Mouse (Mus musculus) stomach, embryonic 16.5 days (tissue): Measurements from ENCODE around the gene Rhod. TPM values are rescaled to one million over a fixed set of nuclear protein-coding genes. Genes with fewer than 3 reads are reported as not detected.

Experiments used
- ATAC-seq: fragments of 200-750 bp; cut with Nextera tagmentation; 2 replicates; pipeline ENCODE4 v1.8.0; 2017; ENCODE audit warnings: moderate number of reproducible peaks, moderate TSS enrichment; ENCODE audit not compliant: insufficient read depth, low FRiP score
- H3K27ac ChIP-seq: fragments of 300-500 bp; sonication (generic); 2 replicates; pipeline ENCODE4 v1.5.1; 2014; ENCODE audit warnings: low read length
- H3K27me3 ChIP-seq: fragments of 300-500 bp; sonication (generic); 2 replicates; pipeline ENCODE4 v1.6.1; 2014; ENCODE audit warnings: low read length, control low read depth, mixed read lengths; ENCODE audit not compliant: control insufficient read depth, insufficient read depth
- H3K36me3 ChIP-seq: fragments of 300-500 bp; sonication (generic); 2 replicates; pipeline ENCODE4 v1.6.1; 2014; ENCODE audit warnings: low read length; ENCODE audit not compliant: control insufficient read depth, insufficient read depth
- H3K4me1 ChIP-seq: fragments of 300-500 bp; sonication (generic); 2 replicates; pipeline ENCODE4 v1.6.1; 2014; ENCODE audit warnings: low read length, control low read depth, mixed read lengths; ENCODE audit not compliant: control insufficient read depth, insufficient read depth
- H3K4me2 ChIP-seq: fragments of 300-500 bp; sonication (generic); 2 replicates; pipeline ENCODE4 v1.6.1; 2014; ENCODE audit warnings: low read depth, low read length, mixed read lengths
- H3K4me3 ChIP-seq: fragments of 300-500 bp; sonication (generic); replicated peaks from 2 replicates; pipeline ENCODE4 v1.5.1; 2014; ENCODE audit warnings: mild to moderate bottlenecking, low read length
- H3K9ac ChIP-seq: fragments of 300-500 bp; sonication (generic); 2 replicates; pipeline ENCODE4 v1.6.1; 2014; ENCODE audit warnings: low read length
- H3K9me3 ChIP-seq: fragments of 300-500 bp; sonication (generic); replicated peaks from 2 replicates; pipeline ENCODE4 v1.6.1; 2016; ENCODE audit warnings: low read length, control low read depth; ENCODE audit not compliant: control insufficient read depth
- WGBS: fragments of 180-500 bp; shearing (Covaris S2); extraction: QIAGEN DNeasy Blood & Tissue Kit; methylation state at CpG from one replicate; pipeline ENCODE4 v1.1.7; 2014; 5-methylcytosine and 5-hydroxymethylcytosine counted together
- polyA plus RNA-seq: library from polyadenylated mRNA; unstranded; fragments of >200 nt; fragmentation: Nextera tagmentation; extraction: Ambion mirVana; gene quantifications from 2 replicates; pipeline ENCODE4 v1.2.1, GENCODE M21; 2015

Rhod gene
- polyA plus RNA-seq, 1 experiment from 2014 or later, result 24.3 TPM

DNA sequence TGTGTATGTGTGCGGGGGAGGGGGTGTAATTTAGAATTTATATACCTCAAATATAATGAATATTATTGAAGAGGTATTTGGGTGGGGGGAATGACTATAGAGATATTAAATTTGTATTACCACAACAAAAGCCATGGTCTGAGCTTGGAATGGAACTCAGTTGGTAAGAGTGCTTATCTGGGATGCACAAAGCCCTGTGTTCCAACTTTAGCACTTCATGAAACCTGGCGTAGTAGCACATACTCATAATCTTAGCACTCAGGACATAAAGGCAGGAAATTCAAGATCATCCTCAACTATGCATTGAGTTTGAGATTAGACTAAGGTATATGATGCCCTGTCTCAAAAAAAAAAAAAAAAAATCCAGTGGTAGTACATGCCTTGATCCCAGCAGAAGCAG, 34.4 kb downstream of the Rhod start:
- no peaks in the 10 kb centered on the region for H3K27me3 ChIP-seq
- no peak overlapping the region for H3K27ac ChIP-seq
- ATAC-seq, result no peak
- H3K9me3 ChIP-seq, result no peaks in the 10 kb centered on the region
- H3K4me3 ChIP-seq, result no peak overlapping the region
- H3K9ac ChIP-seq, result no peak overlapping the region
- no peak overlapping the region for H3K4me2 ChIP-seq
- H3K36me3 ChIP-seq, result no peaks in the 10 kb centered on the region
- no peaks in the 10 kb centered on the region for H3K4me1 ChIP-seq
- WGBS, result 90% methylated on average over 2 of the region's 2 CpGs

DNA sequence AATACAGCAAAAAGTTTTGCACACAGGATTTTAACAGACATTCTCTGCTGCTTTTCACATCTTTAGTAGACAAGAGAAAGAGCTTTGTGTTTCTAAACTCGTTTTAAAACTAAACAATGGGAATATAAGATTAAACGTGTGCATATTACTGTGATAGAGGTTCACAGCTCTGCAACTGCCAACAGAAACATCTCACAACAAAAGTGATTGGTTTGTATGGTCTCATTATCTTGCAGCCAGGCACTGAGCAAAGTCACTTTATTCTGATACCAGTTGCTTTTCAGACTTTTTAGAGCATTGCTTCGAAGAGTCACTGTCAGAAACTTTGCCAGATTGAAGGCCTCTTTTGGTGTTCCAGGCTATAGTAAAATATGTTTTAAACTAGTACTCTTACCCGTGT, 40.3 kb downstream of the Rhod start:
- Histone ChIP-seq H3K9me3 (no peaks in the 10 kb centered on the region), H3K27ac (no peak overlapping the region), H3K27me3 (no peaks in the 10 kb centered on the region), H3K36me3 (no peaks in the 10 kb centered on the region), H3K4me2 (no peak overlapping the region), H3K4me3 (no peak overlapping the region), H3K4me1 (peaks cover 6% of the 10 kb centered on the region; the same call in 1 of the 2 replicates), H3K9ac (no peak overlapping the region)
- 67% methylated on average over 4 of the region's 4 CpGs for WGBS
- ATAC-seq, result no peak

DNA sequence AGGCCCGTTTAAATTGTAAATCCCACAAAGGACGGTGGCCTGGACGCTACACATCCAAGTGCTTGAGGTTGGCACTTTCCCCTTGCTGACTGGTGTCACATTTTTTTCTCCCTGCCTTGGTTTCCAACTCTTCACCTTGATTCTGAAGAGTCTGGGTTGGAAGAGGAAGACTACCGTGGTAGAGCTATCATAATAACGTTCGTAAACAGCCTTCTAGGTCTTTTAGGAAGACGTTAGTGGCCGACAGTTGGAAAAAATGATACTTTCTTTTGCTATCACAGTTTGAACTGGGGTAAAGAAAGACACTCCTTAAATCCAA, 40.6 kb downstream of the Rhod start:
- Histone ChIP-seq H3K27me3 (no peaks in the 10 kb centered on the region), H3K4me2 (peak overlapping the region; percentile 95), H3K4me1 (peaks cover 7% of the 10 kb centered on the region; the same call in 1 of the 2 replicates), H3K9ac (peak overlapping the region; percentile 89), H3K36me3 (no peaks in the 10 kb centered on the region), H3K9me3 (no peaks in the 10 kb centered on the region), H3K4me3 (peak overlapping the region; percentile 97), H3K27ac (peak overlapping the region; percentile 86; the same call in 1 of the 2 replicates)
- ATAC-seq, result no peak
- 36% methylated on average over 8 of the region's 8 CpGs for WGBS

DNA sequence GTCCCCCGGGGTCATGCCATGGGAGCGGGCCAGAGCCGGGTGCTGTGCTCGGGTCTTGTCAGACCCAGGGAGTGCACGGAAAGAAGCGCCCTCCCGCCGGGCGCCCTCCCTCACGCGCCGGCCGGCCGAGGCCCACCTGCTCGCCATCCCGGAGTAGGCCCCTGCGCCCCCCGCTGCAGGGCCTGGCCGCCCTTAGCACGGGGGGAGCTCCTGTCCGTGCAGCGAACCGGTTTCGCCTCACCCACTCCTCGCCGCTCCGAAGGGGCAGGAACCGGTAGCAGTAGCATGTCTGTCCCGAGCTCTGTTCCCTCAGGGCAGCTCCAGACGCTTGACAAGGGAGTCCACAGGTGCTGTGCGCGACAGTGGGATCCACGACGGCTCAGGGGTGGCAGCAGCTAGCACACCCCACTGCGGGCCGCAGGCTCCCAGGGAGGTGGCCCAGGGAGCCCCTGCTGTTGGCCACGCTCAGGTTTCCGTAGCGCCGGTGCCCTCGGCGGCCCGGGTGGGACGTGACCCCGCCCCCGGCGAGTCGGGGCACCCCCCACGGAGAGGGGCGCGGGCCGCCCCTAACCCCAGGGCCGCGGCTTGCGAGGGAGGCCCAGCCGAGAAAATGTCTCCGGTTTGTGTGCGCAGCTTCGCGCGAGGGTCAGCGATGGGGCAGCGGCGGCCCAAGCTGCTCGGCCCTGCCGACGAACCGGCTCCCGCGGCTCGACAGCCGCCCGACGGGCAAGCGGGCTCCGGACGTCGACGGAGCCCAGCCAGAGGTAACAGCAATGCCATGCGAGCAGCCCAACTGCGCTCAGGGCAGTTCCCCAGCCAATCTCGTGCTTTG, 41.2 kb downstream of the Rhod start, which contains the start of gene Kdm2a:
Kdm2a (minus strand) TSS at position 488 of the 832 bp plus-strand sequence.
- peak within 1 kb of the TSS; percentile 97 for H3K4me3 ChIP-seq
- no peaks in the 10 kb centered on the region for H3K36me3 ChIP-seq
- no peaks in the 10 kb centered on the region for H3K27me3 ChIP-seq
- peak; percentile 0; the same call in 1 of the 2 replicates for ATAC-seq
- H3K4me2 ChIP-seq, result peak within 1 kb of the TSS; percentile 95
- H3K27ac ChIP-seq, result peak within 1 kb of the TSS; percentile 86
- 2% methylated on average over 75 of the region's 82 CpGs for WGBS
- H3K4me1 ChIP-seq, result peaks cover 11% of the 10 kb centered on the region
- peak within 1 kb of the TSS; percentile 89 for H3K9ac ChIP-seq
- H3K9me3 ChIP-seq, result no peaks in the 10 kb centered on the region

DNA sequence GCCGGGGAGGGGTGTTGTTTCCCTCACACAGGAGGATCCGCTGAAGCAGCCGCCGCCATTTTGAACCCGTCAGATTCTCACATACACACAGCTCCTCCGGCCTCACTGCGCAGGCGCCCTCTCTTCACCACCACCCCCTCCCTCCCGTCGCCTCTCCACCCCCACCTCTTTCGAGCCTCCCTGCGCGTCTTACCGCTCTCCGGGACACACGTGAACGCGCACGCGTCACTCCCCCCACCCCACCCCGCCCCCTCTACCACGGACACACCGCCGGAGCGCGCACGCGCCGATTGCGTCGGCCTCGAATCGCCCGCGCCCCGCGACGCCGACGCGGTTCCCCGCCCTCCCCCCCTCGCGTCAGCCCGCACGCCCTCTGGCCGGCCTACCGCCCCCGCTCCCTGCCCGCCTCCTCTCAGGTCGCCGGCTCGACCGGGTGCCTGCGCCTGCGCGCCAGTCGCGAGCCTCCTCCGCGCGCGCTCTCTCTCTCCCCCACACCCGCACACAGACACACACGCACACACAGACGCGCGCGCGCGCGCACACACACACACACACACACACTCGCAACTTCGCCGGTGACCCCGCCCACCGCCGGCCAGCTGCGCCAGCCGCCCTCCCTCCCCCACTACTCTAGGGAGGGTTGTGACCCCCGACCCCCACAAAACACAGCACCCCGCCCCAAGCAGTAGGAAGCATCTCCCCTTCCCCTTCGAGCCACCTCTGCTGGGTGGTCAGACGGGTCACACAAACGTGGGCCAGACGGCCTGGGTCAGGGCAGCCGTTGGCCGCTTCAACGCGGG, 42.0 kb downstream of the Rhod start:
- WGBS, result under 1% methylated on average over 88 of the region's 90 CpGs
- Histone ChIP-seq H3K27ac (peak overlapping the region; percentile 97), H3K4me1 (peaks cover 14% of the 10 kb centered on the region), H3K9me3 (no peaks in the 10 kb centered on the region), H3K4me3 (peak overlapping the region; percentile 97), H3K4me2 (peak overlapping the region; percentile 95), H3K9ac (peak overlapping the region; percentile 99), H3K27me3 (no peaks in the 10 kb centered on the region), H3K36me3 (no peaks in the 10 kb centered on the region)
- ATAC-seq, result peak; percentile 96

DNA sequence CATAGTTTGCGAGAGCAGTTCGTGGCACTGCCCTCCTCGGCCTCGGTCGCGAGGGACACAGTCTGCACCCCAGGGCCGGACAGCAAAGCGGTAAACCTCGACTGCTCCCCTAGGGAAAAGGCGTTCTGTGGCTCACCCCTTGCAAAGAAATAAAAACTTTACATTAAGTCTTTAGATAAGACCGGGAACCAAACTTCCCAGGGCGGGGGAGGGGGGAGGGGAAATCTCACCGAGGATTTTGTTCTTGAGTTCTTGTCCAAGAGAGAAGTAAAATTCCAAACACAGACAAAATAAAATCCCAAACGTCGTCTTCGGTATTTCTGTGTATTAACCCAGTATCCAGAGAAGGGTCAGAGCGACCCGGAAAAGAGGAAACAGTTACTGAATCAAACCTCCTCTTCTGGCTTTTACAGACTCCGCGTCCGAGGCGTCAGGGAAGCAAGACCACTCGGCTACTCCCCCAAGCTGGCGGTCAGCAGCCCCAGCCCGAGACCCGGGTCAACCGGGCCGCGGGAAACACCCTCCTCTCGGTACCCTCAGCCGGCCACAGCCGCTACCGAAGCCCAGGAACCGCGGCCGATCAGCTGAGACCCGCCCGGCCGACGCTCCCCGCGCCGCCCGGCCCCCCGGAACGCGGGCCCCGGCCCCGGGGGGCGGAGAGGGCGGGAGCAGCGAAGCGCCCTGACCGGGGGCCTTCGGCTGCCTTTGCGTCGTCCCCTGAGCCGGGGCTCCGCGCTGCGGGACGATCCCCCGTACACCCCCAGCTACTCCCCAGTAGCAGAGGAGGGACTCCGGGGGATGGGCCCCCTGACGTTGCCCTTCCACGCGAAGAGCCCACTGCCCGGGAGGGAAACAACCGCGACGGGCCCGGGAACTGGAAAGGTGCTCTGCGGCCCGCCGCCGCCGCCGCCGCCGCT, 42.9 kb downstream of the Rhod start:
- H3K4me3 ChIP-seq, result peak overlapping the region; percentile 97
- H3K4me1 ChIP-seq, result peaks cover 14% of the 10 kb centered on the region
- H3K36me3 ChIP-seq, result no peaks in the 10 kb centered on the region; the same call in 1 of the 2 replicates
- no peaks in the 10 kb centered on the region for H3K27me3 ChIP-seq
- peak overlapping the region; percentile 93 for H3K4me2 ChIP-seq
- H3K27ac ChIP-seq, result peak overlapping the region; percentile 97
- H3K9ac ChIP-seq, result peak overlapping the region; percentile 99
- ATAC-seq, result peak; percentile 34
- WGBS, result under 1% methylated on average over 72 of the region's 80 CpGs
- no peaks in the 10 kb centered on the region for H3K9me3 ChIP-seq

DNA sequence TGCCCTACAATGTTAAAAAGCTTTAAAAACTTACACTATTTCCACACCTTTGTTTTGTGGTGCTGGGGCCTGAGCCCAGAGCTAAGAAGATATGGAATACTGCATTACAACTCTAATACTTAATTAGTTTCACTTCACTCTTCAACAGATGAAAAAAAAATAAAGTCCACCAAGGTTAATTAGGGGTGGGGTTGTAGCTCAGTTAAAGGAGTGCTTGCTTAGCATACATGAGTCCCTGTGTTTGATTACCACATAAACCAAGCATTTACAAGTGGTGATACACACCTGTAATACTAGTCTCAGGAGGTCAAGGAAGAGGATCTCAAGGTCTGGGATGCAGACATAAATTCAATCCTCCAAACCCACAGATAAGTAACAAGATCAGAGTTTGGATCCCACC, 52.0 kb downstream of the Rhod start:
- Histone ChIP-seq H3K4me3 (no peak overlapping the region), H3K9me3 (no peaks in the 10 kb centered on the region), H3K27ac (no peak overlapping the region), H3K9ac (no peak overlapping the region), H3K27me3 (no peaks in the 10 kb centered on the region), H3K4me2 (no peak overlapping the region), H3K36me3 (peaks cover 4% of the 10 kb centered on the region; the same call in 1 of the 2 replicates), H3K4me1 (no peaks in the 10 kb centered on the region)
- no peak for ATAC-seq

DNA sequence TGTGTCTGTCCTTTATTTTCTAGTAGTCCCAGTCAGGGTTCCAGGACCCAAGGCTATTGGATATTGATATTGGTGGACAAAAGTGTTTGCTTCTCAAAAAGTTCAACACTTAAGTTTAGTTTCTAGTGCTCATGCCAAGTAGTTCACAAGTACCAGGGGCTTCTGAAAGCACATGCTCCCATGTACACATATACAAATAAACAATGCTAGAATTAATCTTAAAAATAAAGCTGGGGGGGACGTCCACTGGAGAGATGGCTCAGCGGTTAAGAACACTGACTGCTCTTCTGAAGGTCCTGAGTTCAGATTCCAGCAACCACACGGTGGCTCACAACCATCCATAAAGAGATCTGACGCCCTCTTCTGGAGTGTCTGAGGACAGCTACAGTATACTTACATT, 54.2 kb downstream of the Rhod start:
- WGBS, result 78% methylated on average over 4 of the region's 4 CpGs
- Histone ChIP-seq H3K27ac (no peak overlapping the region), H3K4me3 (no peak overlapping the region), H3K27me3 (no peaks in the 10 kb centered on the region), H3K4me2 (no peak overlapping the region), H3K9me3 (no peaks in the 10 kb centered on the region), H3K36me3 (0 out of 2 replicates have a peak, but pooled peaks cover 4% of the 10 kb centered on the region), H3K9ac (no peak overlapping the region), H3K4me1 (no peaks in the 10 kb centered on the region)
- ATAC-seq, result no peak
